Comparison of ENCODE assay signal across 9 mouse cellular contexts in the genomic region with DNA sequence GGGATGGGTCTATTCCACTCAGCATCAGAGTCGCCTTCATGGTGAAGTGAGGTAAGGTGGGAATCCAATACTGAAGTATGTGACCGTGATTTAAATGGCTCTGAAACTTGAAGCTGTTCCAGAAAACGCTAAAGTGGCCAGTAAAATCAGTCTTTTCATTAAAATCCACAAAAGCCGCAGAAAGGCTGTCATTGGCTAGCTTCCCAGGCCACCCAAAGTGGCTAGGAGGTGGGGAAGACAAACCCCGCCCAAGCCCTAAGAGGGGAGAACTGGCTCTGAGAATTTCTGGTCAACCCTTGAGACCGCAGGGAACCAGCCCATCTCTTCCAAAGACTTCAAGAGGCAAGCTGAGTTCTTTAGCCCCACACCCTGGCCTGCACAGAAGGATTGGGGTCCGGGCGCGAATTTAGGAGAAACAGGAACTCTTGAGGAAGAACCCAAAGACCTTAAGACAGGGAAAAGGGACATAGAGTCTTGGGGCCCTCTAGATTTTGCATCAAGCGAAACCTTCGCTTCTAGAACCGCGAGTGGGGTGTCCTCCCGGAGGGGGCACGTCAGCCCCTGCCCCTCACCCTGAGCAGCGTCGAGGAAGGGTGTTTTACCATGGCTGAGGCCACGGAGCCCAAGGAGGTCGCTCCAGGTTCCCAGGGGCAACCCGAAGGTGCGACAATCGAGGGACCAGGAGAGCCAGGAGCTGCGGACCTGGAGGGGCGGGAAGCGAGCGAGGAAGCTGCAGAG. TPM values are rescaled to one million over a fixed set of nuclear protein-coding genes. Genes with fewer than 3 reads are reported as not detected.
DNase-seq lines count a peak whose midpoint lies in the region; ATAC-seq and TF ChIP-seq lines count a peak whose summit lies in the region.
"Had no signal": no experiment of that assay in that cellular context is flagged by ENCODE, and none has a peak within 500 bp of the region (broad histone marks: within the 10 kb centered on the region; RNA-seq: fewer than 3 reads in every experiment).

No protein-coding gene starts in this region.

- 0 out of 2 replicates have a peak, but pooled peaks have one; percentile 24 for ATAC-seq in limb, embryonic 13.5 days (ENCODE audit: low FRiP score, low read depth)

- peak overlapping the region; percentile 32 for H3K4me3 ChIP-seq in left cerebral cortex, adult 2 months
- H3K4me3 ChIP-seq in embryonic fibroblast, embryonic 13.5 days (ENCODE audit: insufficient read depth, low read length) = peak overlapping the region; percentile 56
- peak overlapping the region; percentile 58 for H3K4me3 ChIP-seq in limb, embryonic 13.5 days
- peak overlapping the region; percentile 42 for H3K4me3 ChIP-seq in olfactory bulb, adult 2 months (ENCODE audit: insufficient read depth, low read depth, low read length)
- H3K4me3 ChIP-seq: myocyte had no signal

- WGBS in limb, embryonic 13.5 days = 7% methylated on average over 26 of the region's 26 CpGs
- 15% methylated on average over 26 of the region's 26 CpGs for WGBS in olfactory bulb, adult 2 months

- H3K4me2 ChIP-seq in limb, embryonic 13.5 days (replicated peaks) = peak overlapping the region; percentile 97

- no peak for TF ChIP-seq CTCF in left cerebral cortex, adult 2 months (IDR thresholded peaks at IDR 0.05)
- no peak for TF ChIP-seq CTCF in embryonic fibroblast, embryonic 13.5 days (IDR thresholded peaks at IDR 0.05; ENCODE audit: borderline replicate concordance, insufficient read depth, low read length)
- TF ChIP-seq CTCF in olfactory bulb, adult 2 months (IDR thresholded peaks at IDR 0.05; ENCODE audit: insufficient read depth, low read depth, low read length) = no peak

- peak overlapping the region; percentile 73 for H3K9ac ChIP-seq in limb, embryonic 13.5 days

- no peaks in the 10 kb centered on the region for H3K36me3 ChIP-seq in limb, embryonic 13.5 days

- H3K9me3 ChIP-seq in limb, embryonic 13.5 days = no peaks in the 10 kb centered on the region

- TF ChIP-seq POLR2A in embryonic fibroblast, embryonic 13.5 days (IDR thresholded peaks at IDR 0.05; ENCODE audit: low read depth, low read length) = no peak
- TF ChIP-seq POLR2A in olfactory bulb, adult 2 months (IDR thresholded peaks at IDR 0.05; ENCODE audit: insufficient read depth, low read depth, low read length) = no peak

- intact Hi-C loops in left cerebral cortex, adult 2 months (cut with DNase I) = no loop called here

- H3K4me1 ChIP-seq in embryonic fibroblast, embryonic 13.5 days (ENCODE audit: control insufficient read depth, insufficient read depth, low read length) = peaks cover 4% of the 10 kb centered on the region; the same call in 1 of the 2 replicates
- H3K4me1 ChIP-seq in limb, embryonic 13.5 days = peaks cover 21% of the 10 kb centered on the region
- peaks cover 13% of the 10 kb centered on the region for H3K4me1 ChIP-seq in olfactory bulb, adult 2 months (ENCODE audit: control insufficient read depth, insufficient read depth, low read length)

- no peak overlapping the region for H3K27ac ChIP-seq in left cerebral cortex, adult 2 months
- H3K27ac ChIP-seq in embryonic fibroblast, embryonic 13.5 days (ENCODE audit: insufficient read depth, low read length) = no peak overlapping the region
- no peak overlapping the region for H3K27ac ChIP-seq in limb, embryonic 13.5 days
- H3K27ac ChIP-seq in olfactory bulb, adult 2 months (ENCODE audit: insufficient read depth, low read depth, low read length) = no peak overlapping the region

- DNase-seq in left cerebral cortex, adult 2 months (ENCODE audit: extremely low spot score in 1 of 2, low spot score in 2 of 2) = no peak
- no peak for DNase-seq in left cerebral cortex, adult 9 months (ENCODE audit: low spot score in 2 of 2)
- DNase-seq in spleen, adult 12 weeks (ENCODE audit: low spot score) = no peak
- no peak for DNase-seq in cerebellum, adult 11-12 months
- no peak for DNase-seq in urinary bladder, postnatal 10 days (ENCODE audit: low spot score)

- H3K27me3 ChIP-seq in limb, embryonic 13.5 days = peaks cover 77% of the 10 kb centered on the region

RNA-seq across cellular contexts. Expression of gene Clic6, which starts 12.5 kb away (rescaled TPM):
- 1 to 10 TPM; 1.7 to 2.6 TPM for total RNA-seq in left cerebral cortex, adult 2 months (2021)
- polyA plus RNA-seq in embryonic fibroblast, embryonic 13.5 days (2011; ENCODE audit: insufficient read length, low read depth, missing spikeins) = not detected in 2 replicates
- polyA plus RNA-seq in limb, embryonic 13.5 days (2015; fragmentation: Nextera tagmentation; extraction: Ambion mirVana) = 2.6 and 2.8 TPM in 2 replicates
- polyA plus RNA-seq in olfactory bulb, adult 2 months (2012; ENCODE audit: insufficient read depth, insufficient read length, low replicate concordance, missing spikeins) = not detected in 2 replicates
- polyA plus RNA-seq: myocyte had no signal

RNA-seq across cellular contexts. Expression of gene Rcan1, which starts 27.4 kb away (rescaled TPM):
- 10 to 100 TPM; 57.0 to 63.6 TPM for total RNA-seq in left cerebral cortex, adult 2 months (2021)
- 25.9 and 35.3 TPM in 2 replicates for polyA plus RNA-seq in embryonic fibroblast, embryonic 13.5 days (2011; ENCODE audit: insufficient read length, low read depth, missing spikeins)
- 33.7 and 35.8 TPM in 2 replicates for polyA plus RNA-seq in limb, embryonic 13.5 days (2015; fragmentation: Nextera tagmentation; extraction: Ambion mirVana)
- not detected in 2 replicates for polyA plus RNA-seq in olfactory bulb, adult 2 months (2012; ENCODE audit: insufficient read depth, insufficient read length, low replicate concordance, missing spikeins)

Comparison
In these comparisons a context has a peak if more than half of its experiments do, and no peak if none do; other contexts are left out.
1. RNA of gene Rcan1, which starts 27.4 kb away (polyA plus RNA-seq): 33.7 to 35.8 TPM in limb, embryonic 13.5 days and 25.9 to 35.3 TPM in embryonic fibroblast, embryonic 13.5 days; not detected in olfactory bulb, adult 2 months; every median in the first group is over 10 times any median in the second.
2. Peak in every context shown above with its lines, with median percentiles within 50 percentile points of each other: H3K4me3 ChIP-seq.